Mouse (Mus musculus): Measurements from ENCODE around the gene Klf12. TPM values are rescaled to one million over a fixed set of nuclear protein-coding genes. Genes with fewer than 3 reads are reported as not detected.

Gene Klf12
- polyA plus RNA-seq, 1 experiment from 2014 or later: 44.4 TPM

GRCm38 (mm10) chr14:99981209-99981608, 303.3 kb downstream of the Klf12 start:
- Histone ChIP-seq H3K27me3 (no peaks in the 10 kb centered on the region), H3K4me2 (no peak overlapping the region), H3K4me1 (replicated peaks) (peaks cover 7% of the 10 kb centered on the region; the same call in 1 of the 2 replicates), H3K36me3 (no peaks in the 10 kb centered on the region), H3K9me3 (no peaks in the 10 kb centered on the region), H3K4me3 (no peak overlapping the region), H3K9ac (no peak overlapping the region), H3K27ac (replicated peaks) (no peak overlapping the region)
- WGBS: 94% methylated on average over 3 of the region's 3 CpGs
- ATAC-seq (ENCODE audit: low read depth): no peak

- WGBS: 33% methylated on average over 4 of the region's 4 CpGs
- H3K27me3 ChIP-seq: no peaks in the 10 kb centered on the region
- ATAC-seq (ENCODE audit: low read depth): peak; percentile 63
These were observed 316.6 kb downstream of the Klf12 start for GRCm38 (mm10) chr14:99967920-99968319.

GRCm38 (mm10) chr14:99960500-99961229, 323.8 kb downstream of the Klf12 start:
- 84% methylated on average over 10 of the region's 10 CpGs for WGBS
- ATAC-seq (ENCODE audit: low read depth): no peak
- Histone ChIP-seq H3K27me3 (no peaks in the 10 kb centered on the region), H3K4me3 (no peak overlapping the region), H3K9ac (no peak overlapping the region), H3K9me3 (peaks cover 3% of the 10 kb centered on the region; the same call in 1 of the 2 replicates), H3K36me3 (no peaks in the 10 kb centered on the region), H3K4me2 (no peak overlapping the region), H3K27ac (replicated peaks) (no peak overlapping the region), H3K4me1 (replicated peaks) (no peaks in the 10 kb centered on the region; the same call in 1 of the 2 replicates)

More at GRCm38 (mm10) chr14:99967920-99968319, 316.6 kb downstream of the Klf12 start:
- Histone ChIP-seq H3K27ac (replicated peaks) (0 out of 2 replicates have a peak overlapping the region, but pooled peaks have one; percentile 15), H3K9ac (no peak overlapping the region), H3K4me2 (no peak overlapping the region), H3K4me3 (no peak overlapping the region), H3K9me3 (peaks cover 3% of the 10 kb centered on the region; the same call in 1 of the 2 replicates), H3K36me3 (no peaks in the 10 kb centered on the region), H3K4me1 (replicated peaks) (peaks cover 9% of the 10 kb centered on the region; the same call in 1 of the 2 replicates)

GRCm38 (mm10) chr14:99955133-99955532, 329.3 kb downstream of the Klf12 start:
- no peak overlapping the region for H3K27ac ChIP-seq (replicated peaks)
- no peak for ATAC-seq (ENCODE audit: low read depth)
- no peaks in the 10 kb centered on the region for H3K4me1 ChIP-seq (replicated peaks)
- no peaks in the 10 kb centered on the region for H3K36me3 ChIP-seq
- no peak overlapping the region for H3K4me3 ChIP-seq
- H3K9me3 ChIP-seq: no peaks in the 10 kb centered on the region
- H3K27me3 ChIP-seq: no peaks in the 10 kb centered on the region
- H3K4me2 ChIP-seq: no peak overlapping the region
- H3K9ac ChIP-seq: no peak overlapping the region
- 87% methylated on average over 4 of the region's 4 CpGs for WGBS

GRCm38 (mm10) chr14:99944221-99945108, 340.0 kb downstream of the Klf12 start:
- Histone ChIP-seq H3K27ac (replicated peaks) (peak overlapping the region; percentile 87), H3K4me2 (peak overlapping the region; percentile 20; the same call in 1 of the 2 replicates), H3K36me3 (peaks cover 4% of the 10 kb centered on the region; the same call in 1 of the 2 replicates), H3K4me3 (no peak overlapping the region), H3K9me3 (no peaks in the 10 kb centered on the region), H3K9ac (no peak overlapping the region), H3K4me1 (replicated peaks) (peaks cover 44% of the 10 kb centered on the region), H3K27me3 (no peaks in the 10 kb centered on the region)
- 34% methylated on average over 17 of the region's 17 CpGs for WGBS
- peak; percentile 79 for ATAC-seq (ENCODE audit: low read depth)

- Histone ChIP-seq H3K4me1 (replicated peaks) (peaks cover 44% of the 10 kb centered on the region), H3K36me3 (0 out of 2 replicates have a peak, but pooled peaks cover 3% of the 10 kb centered on the region), H3K27ac (replicated peaks) (peak overlapping the region; percentile 87), H3K27me3 (no peaks in the 10 kb centered on the region), H3K9ac (no peak overlapping the region), H3K9me3 (no peaks in the 10 kb centered on the region), H3K4me3 (no peak overlapping the region), H3K4me2 (peak overlapping the region; percentile 9; the same call in 1 of the 2 replicates)
- ATAC-seq (ENCODE audit: low read depth): peak; percentile 91
- 14% methylated on average over 8 of the region's 8 CpGs for WGBS
These were observed 341.3 kb downstream of the Klf12 start for GRCm38 (mm10) chr14:99943156-99943555.

- Histone ChIP-seq H3K4me1 (replicated peaks) (no peaks in the 10 kb centered on the region), H3K4me3 (no peak overlapping the region), H3K36me3 (0 out of 2 replicates have a peak, but pooled peaks cover 2% of the 10 kb centered on the region), H3K4me2 (no peak overlapping the region), H3K27ac (replicated peaks) (no peak overlapping the region), H3K9ac (no peak overlapping the region), H3K27me3 (no peaks in the 10 kb centered on the region), H3K9me3 (no peaks in the 10 kb centered on the region)
- no peak for ATAC-seq (ENCODE audit: low read depth)
- 82% methylated on average over 5 of the region's 5 CpGs for WGBS
These were observed 351.0 kb downstream of the Klf12 start for GRCm38 (mm10) chr14:99933456-99933855.

GRCm38 (mm10) chr14:99931879-99932278, 352.6 kb downstream of the Klf12 start:
- Histone ChIP-seq H3K36me3 (no peaks in the 10 kb centered on the region), H3K9ac (no peak overlapping the region), H3K4me1 (replicated peaks) (no peaks in the 10 kb centered on the region), H3K9me3 (no peaks in the 10 kb centered on the region), H3K4me2 (no peak overlapping the region), H3K27me3 (no peaks in the 10 kb centered on the region), H3K27ac (replicated peaks) (no peak overlapping the region), H3K4me3 (no peak overlapping the region)
- 9% methylated on average over 4 of the region's 4 CpGs for WGBS
- peak; percentile 75 for ATAC-seq (ENCODE audit: low read depth)

GRCm38 (mm10) chr14:99911912-99912311, 372.6 kb downstream of the Klf12 start:
- no peak overlapping the region for H3K27ac ChIP-seq (replicated peaks)
- H3K9me3 ChIP-seq: no peaks in the 10 kb centered on the region
- peaks cover 9% of the 10 kb centered on the region; the same call in 1 of the 2 replicates for H3K4me1 ChIP-seq (replicated peaks)
- no peak overlapping the region for H3K9ac ChIP-seq
- H3K36me3 ChIP-seq: no peaks in the 10 kb centered on the region
- H3K4me2 ChIP-seq: no peak overlapping the region
- 20% methylated on average over 3 of the region's 3 CpGs for WGBS
- no peak overlapping the region for H3K4me3 ChIP-seq
- no peaks in the 10 kb centered on the region for H3K27me3 ChIP-seq
- ATAC-seq (ENCODE audit: low read depth): peak; percentile 44; the same call in 1 of the 2 replicates

- H3K36me3 ChIP-seq: no peaks in the 10 kb centered on the region
- 56% methylated on average over 5 of the region's 5 CpGs for WGBS
- no peak overlapping the region for H3K4me3 ChIP-seq
- no peaks in the 10 kb centered on the region for H3K27me3 ChIP-seq
- H3K9me3 ChIP-seq: no peaks in the 10 kb centered on the region
- H3K9ac ChIP-seq: no peak overlapping the region
- H3K4me2 ChIP-seq: no peak overlapping the region
- 0 out of 2 replicates have a peak, but pooled peaks have one; percentile 9 for ATAC-seq (ENCODE audit: low read depth)
- H3K27ac ChIP-seq (replicated peaks): no peak overlapping the region
- H3K4me1 ChIP-seq (replicated peaks): peaks cover 9% of the 10 kb centered on the region; the same call in 1 of the 2 replicates
These were observed 373.6 kb downstream of the Klf12 start for GRCm38 (mm10) chr14:99910876-99911275.

- Histone ChIP-seq H3K27ac (replicated peaks) (no peak overlapping the region), H3K4me3 (no peak overlapping the region), H3K36me3 (peaks cover 11% of the 10 kb centered on the region; the same call in 1 of the 2 replicates), H3K4me2 (no peak overlapping the region), H3K27me3 (no peaks in the 10 kb centered on the region), H3K4me1 (replicated peaks) (0 out of 2 replicates have a peak, but pooled peaks cover 5% of the 10 kb centered on the region), H3K9me3 (no peaks in the 10 kb centered on the region), H3K9ac (no peak overlapping the region)
- ATAC-seq (ENCODE audit: low read depth): no peak
- WGBS: 93% methylated on average over 3 of the region's 3 CpGs
These were observed 383.6 kb downstream of the Klf12 start for GRCm38 (mm10) chr14:99900902-99901301.

GRCm38 (mm10) chr14:99898861-99899260, 385.6 kb downstream of the Klf12 start:
- no peaks in the 10 kb centered on the region for H3K9me3 ChIP-seq
- H3K4me3 ChIP-seq: no peak overlapping the region
- no peak overlapping the region for H3K27ac ChIP-seq (replicated peaks)
- no peak overlapping the region for H3K9ac ChIP-seq
- H3K27me3 ChIP-seq: no peaks in the 10 kb centered on the region
- ATAC-seq (ENCODE audit: low read depth): no peak
- H3K36me3 ChIP-seq: peaks cover 11% of the 10 kb centered on the region; the same call in 1 of the 2 replicates
- H3K4me2 ChIP-seq: no peak overlapping the region
- H3K4me1 ChIP-seq (replicated peaks): no peaks in the 10 kb centered on the region
- 48% methylated on average over 3 of the region's 3 CpGs for WGBS
